Mouse (Mus musculus) liver, embryonic 13.5 days (tissue): ENCODE measurements around the gene Psmd1. TPM values are rescaled to one million over a fixed set of nuclear protein-coding genes. Genes with fewer than 3 reads are reported as not detected.

Experiments used
- ATAC-seq: fragments of 200-750 bp; cut with Nextera tagmentation; 2 replicates; pipeline ENCODE4 v1.8.0; 2017; ENCODE audit warnings: low read depth, mild to moderate bottlenecking, moderate number of reproducible peaks, moderate library complexity
- DNase-seq: peaks from one replicate; pipeline ENCODE4 v3.0.0; 2022
- H3K27ac ChIP-seq: fragments of 300-500 bp; sonication (generic); 2 replicates; pipeline ENCODE4 v1.5.1; 2015; ENCODE audit warnings: moderate library complexity, mild to moderate bottlenecking, inconsistent platforms
- H3K27me3 ChIP-seq: fragments of 300-500 bp; sonication (generic); 2 replicates; pipeline ENCODE4 v1.6.1; 2015; ENCODE audit warnings: mild to moderate bottlenecking, inconsistent platforms
- H3K36me3 ChIP-seq: fragments of 300-500 bp; sonication (generic); 2 replicates; pipeline ENCODE4 v1.6.1; 2015; ENCODE audit warnings: mild to moderate bottlenecking, inconsistent platforms
- H3K4me1 ChIP-seq: fragments of 300-500 bp; sonication (generic); replicated peaks from 2 replicates; pipeline ENCODE4 v1.6.1; 2015; ENCODE audit warnings: inconsistent platforms
- H3K4me2 ChIP-seq: fragments of 300-500 bp; sonication (generic); 2 replicates; pipeline ENCODE4 v1.6.1; 2015; ENCODE audit warnings: inconsistent platforms, mild to moderate bottlenecking, moderate library complexity
- H3K4me3 ChIP-seq: fragments of 300-500 bp; sonication (generic); replicated peaks from 2 replicates; pipeline ENCODE4 v1.5.1; 2015; ENCODE audit warnings: mild to moderate bottlenecking, inconsistent platforms
- H3K9ac ChIP-seq: fragments of 300-500 bp; sonication (generic); 2 replicates; pipeline ENCODE4 v1.6.1; 2015; ENCODE audit warnings: mild to moderate bottlenecking, inconsistent platforms
- H3K9me3 ChIP-seq: fragments of 300-500 bp; sonication (generic); replicated peaks from 2 replicates; pipeline ENCODE4 v1.6.1; 2016; ENCODE audit warnings: inconsistent platforms
- WGBS: fragments of 180-500 bp; shearing (Covaris S2); methylation state at CpG from one replicate; pipeline ENCODE4 v1.1.7; 2015; ENCODE audit not compliant: insufficient replicate concordance; 5-methylcytosine and 5-hydroxymethylcytosine counted together
- polyA plus RNA-seq: library from polyadenylated mRNA; unstranded; fragments of >200 nt; fragmentation: Nextera tagmentation; extraction: Ambion mirVana; gene quantifications from 2 replicates; pipeline ENCODE4 v1.2.1, GENCODE M21; 2015

Psmd1 gene
- polyA plus RNA-seq, 1 experiment from 2014 or later, result 134 TPM

GRCm38 (mm10) chr1:86045848-86046805, 18.1 kb upstream of the Psmd1 start, which contains the start of gene 2810459M11Rik:
Gene 2810459M11Rik, plus strand, starts transcription at chr1:86045863.
- ATAC-seq, result peak; percentile 36
- DNase-seq, result no peak
- Histone ChIP-seq H3K36me3 (peaks cover 4% of the 10 kb centered on the region; the same call in 1 of the 2 replicates), H3K9me3 (no peaks in the 10 kb centered on the region), H3K27me3 (peaks cover 68% of the 10 kb centered on the region), H3K4me2 (peak within 1 kb of the TSS; percentile 61), H3K4me1 (no peaks in the 10 kb centered on the region), H3K27ac (peak within 1 kb of the TSS; percentile 73), H3K4me3 (peak within 1 kb of the TSS; percentile 59), H3K9ac (peak within 1 kb of the TSS; percentile 67)
- WGBS, result 1% methylated on average over 103 of the region's 110 CpGs

- H3K4me1 ChIP-seq, result no peaks in the 10 kb centered on the region
- H3K9ac ChIP-seq, result peak overlapping the region; percentile 67
- peak overlapping the region; percentile 61 for H3K4me2 ChIP-seq
- WGBS, result 10% methylated on average over 24 of the region's 24 CpGs
- ATAC-seq (0 out of 2 replicates have a peak, but pooled peaks have one; percentile 19), DNase-seq (no peak)
- peaks cover 68% of the 10 kb centered on the region for H3K27me3 ChIP-seq
- peaks cover 4% of the 10 kb centered on the region; the same call in 1 of the 2 replicates for H3K36me3 ChIP-seq
- H3K4me3 ChIP-seq, result peak overlapping the region; percentile 59
- no peaks in the 10 kb centered on the region for H3K9me3 ChIP-seq
- H3K27ac ChIP-seq, result peak overlapping the region; percentile 73
These were observed 17.2 kb upstream of the Psmd1 start for GRCm38 (mm10) chr1:86046833-86047563.

- peaks cover 4% of the 10 kb centered on the region for H3K36me3 ChIP-seq
- H3K9ac ChIP-seq, result no peak overlapping the region
- no peak overlapping the region for H3K27ac ChIP-seq
- H3K4me3 ChIP-seq, result no peak overlapping the region
- peaks cover 61% of the 10 kb centered on the region for H3K27me3 ChIP-seq
- ATAC-seq (no peak), DNase-seq (no peak)
- WGBS, result 40% methylated on average over 4 of the region's 4 CpGs
- H3K4me1 ChIP-seq, result no peaks in the 10 kb centered on the region
- H3K9me3 ChIP-seq, result no peaks in the 10 kb centered on the region
- peak overlapping the region; percentile 61; the same call in 1 of the 2 replicates for H3K4me2 ChIP-seq
These were observed 16.0 kb upstream of the Psmd1 start for GRCm38 (mm10) chr1:86048231-86048630.

- peak overlapping the region; percentile 10; the same call in 1 of the 2 replicates for H3K4me2 ChIP-seq
- H3K27ac ChIP-seq, result no peak overlapping the region
- H3K9me3 ChIP-seq, result no peaks in the 10 kb centered on the region
- no peak overlapping the region for H3K4me3 ChIP-seq
- H3K4me1 ChIP-seq, result no peaks in the 10 kb centered on the region
- ATAC-seq (no peak), DNase-seq (no peak)
- WGBS, result 48% methylated on average over 3 of the region's 3 CpGs
- H3K36me3 ChIP-seq, result peaks cover 4% of the 10 kb centered on the region
- no peak overlapping the region for H3K9ac ChIP-seq
- peaks cover 56% of the 10 kb centered on the region for H3K27me3 ChIP-seq
These were observed 15.4 kb upstream of the Psmd1 start for GRCm38 (mm10) chr1:86048744-86049143.

GRCm38 (mm10) chr1:86053198-86053921, 10.8 kb upstream of the Psmd1 start:
- no peak overlapping the region for H3K4me2 ChIP-seq
- WGBS, result 74% methylated on average over 12 of the region's 12 CpGs
- no peak for ATAC-seq

GRCm38 (mm10) chr1:86054943-86055342, 9.2 kb upstream of the Psmd1 start:
- DNase-seq (no peak), ATAC-seq (no peak)
- WGBS, result 40% methylated on average over 3 of the region's 3 CpGs
- Histone ChIP-seq H3K36me3 (no peaks in the 10 kb centered on the region; the same call in 1 of the 2 replicates), H3K4me2 (no peak overlapping the region), H3K4me1 (peaks cover 11% of the 10 kb centered on the region), H3K9ac (no peak overlapping the region), H3K27ac (peak overlapping the region; percentile 73), H3K9me3 (no peaks in the 10 kb centered on the region), H3K27me3 (no peaks in the 10 kb centered on the region), H3K4me3 (no peak overlapping the region)

More at GRCm38 (mm10) chr1:86053198-86053921, 10.8 kb upstream of the Psmd1 start:
- Histone ChIP-seq H3K27me3 (peaks cover 9% of the 10 kb centered on the region), H3K36me3 (peaks cover 4% of the 10 kb centered on the region), H3K4me3 (no peak overlapping the region), H3K27ac (no peak overlapping the region), H3K9me3 (no peaks in the 10 kb centered on the region), H3K9ac (no peak overlapping the region), H3K4me1 (no peaks in the 10 kb centered on the region; the same call in none of the 2 replicates)
- no peak for DNase-seq

GRCm38 (mm10) chr1:86056284-86056683, 7.9 kb upstream of the Psmd1 start:
- DNase-seq (no peak), ATAC-seq (peak; percentile 75)
- no peak overlapping the region for H3K4me3 ChIP-seq
- no peaks in the 10 kb centered on the region; the same call in 1 of the 2 replicates for H3K36me3 ChIP-seq
- H3K4me2 ChIP-seq, result no peak overlapping the region
- H3K27ac ChIP-seq, result peak overlapping the region; percentile 80
- H3K9ac ChIP-seq, result no peak overlapping the region
- peaks cover 16% of the 10 kb centered on the region for H3K4me1 ChIP-seq
- H3K9me3 ChIP-seq, result no peaks in the 10 kb centered on the region
- WGBS, result 63% methylated on average over 4 of the region's 4 CpGs
- H3K27me3 ChIP-seq, result no peaks in the 10 kb centered on the region

GRCm38 (mm10) chr1:86058856-86059769, 5.1 kb upstream of the Psmd1 start:
- WGBS, result 9% methylated on average over 21 of the region's 21 CpGs
- Histone ChIP-seq H3K27ac (peak overlapping the region; percentile 14), H3K9me3 (no peaks in the 10 kb centered on the region), H3K4me1 (peaks cover 23% of the 10 kb centered on the region), H3K36me3 (no peaks in the 10 kb centered on the region), H3K27me3 (no peaks in the 10 kb centered on the region), H3K4me2 (peak overlapping the region; percentile 68), H3K9ac (peak overlapping the region; percentile 59), H3K4me3 (peak overlapping the region; percentile 44)
- peak; percentile 88 for DNase-seq
- peak; percentile 74 for ATAC-seq

- Histone ChIP-seq H3K27me3 (no peaks in the 10 kb centered on the region), H3K36me3 (peaks cover 12% of the 10 kb centered on the region), H3K4me3 (no peak overlapping the region), H3K9ac (no peak overlapping the region), H3K27ac (no peak overlapping the region), H3K4me1 (peaks cover 44% of the 10 kb centered on the region), H3K9me3 (no peaks in the 10 kb centered on the region), H3K4me2 (no peak overlapping the region)
- WGBS, result 70% methylated on average over 6 of the region's 6 CpGs
- DNase-seq, result no peak
- no peak for ATAC-seq
These were observed 1.7 kb upstream of the Psmd1 start for GRCm38 (mm10) chr1:86062523-86062922.

GRCm38 (mm10) chr1:86076565-86076964, 12.4 kb downstream of the Psmd1 start:
- DNase-seq (no peak), ATAC-seq (no peak)
- H3K9ac ChIP-seq, result no peak overlapping the region
- WGBS, result 90% methylated on average over 2 of the region's 2 CpGs
- H3K27ac ChIP-seq, result no peak overlapping the region
- H3K27me3 ChIP-seq, result no peaks in the 10 kb centered on the region
- H3K4me3 ChIP-seq, result no peak overlapping the region
- no peaks in the 10 kb centered on the region for H3K9me3 ChIP-seq
- H3K4me1 ChIP-seq, result no peaks in the 10 kb centered on the region
- H3K36me3 ChIP-seq, result peaks cover 82% of the 10 kb centered on the region
- H3K4me2 ChIP-seq, result no peak overlapping the region
